Mouse (Mus musculus): ENCODE measurements around the gene Olfr458. TPM values are rescaled to one million over a fixed set of nuclear protein-coding genes. Genes with fewer than 3 reads are reported as not detected.

Gene Olfr458
- not detected in 2 replicates for polyA plus RNA-seq (2015; fragmentation: Nextera tagmentation; extraction: Ambion mirVana)

DNA sequence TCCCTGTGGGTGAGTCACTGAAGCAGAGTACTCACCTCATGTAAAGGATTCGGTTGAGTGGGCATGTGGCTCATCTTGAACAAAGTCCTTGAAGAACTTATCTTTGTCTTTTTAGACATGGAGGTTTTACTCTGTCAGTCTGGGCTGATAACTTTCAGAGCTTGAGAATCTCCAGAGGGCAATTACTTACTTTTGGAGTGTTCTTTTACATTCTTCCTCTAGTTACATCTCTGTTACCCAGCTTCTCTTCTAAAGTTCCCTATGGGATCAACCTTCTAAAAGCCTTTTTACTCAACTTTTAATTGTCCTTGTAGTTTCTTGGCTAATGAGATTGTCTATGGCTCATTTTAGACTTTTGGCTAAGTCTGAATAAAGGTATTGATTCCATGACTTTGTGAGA is at the start of gene Olfr458:
Olfr458 (minus strand) TSS at position 101 of the 400 bp plus-strand sequence.

DNA sequence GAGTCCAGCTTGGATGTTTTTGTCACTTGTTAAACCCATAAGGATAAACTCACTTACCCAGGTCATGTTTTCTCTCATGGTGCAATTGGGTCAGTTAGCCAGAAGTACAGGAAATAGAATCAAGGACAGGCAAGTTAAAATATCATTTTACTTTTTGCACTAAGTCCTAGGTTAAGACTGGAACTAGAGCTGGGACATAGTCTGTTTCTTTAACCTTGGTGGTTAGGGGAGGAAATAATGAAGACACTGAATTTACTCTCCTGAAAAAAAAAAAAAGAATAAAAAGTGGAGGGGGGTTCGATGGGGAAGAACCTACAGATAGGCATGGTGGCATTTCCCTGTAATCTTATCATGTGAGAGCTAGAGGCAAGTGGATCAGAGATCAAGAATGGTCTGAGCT is 22.1 kb upstream of the Olfr458 start, which contains the start of gene Olfr456:
Olfr456 (minus strand) TSS at position 101 of the 400 bp plus-strand sequence.

DNA sequence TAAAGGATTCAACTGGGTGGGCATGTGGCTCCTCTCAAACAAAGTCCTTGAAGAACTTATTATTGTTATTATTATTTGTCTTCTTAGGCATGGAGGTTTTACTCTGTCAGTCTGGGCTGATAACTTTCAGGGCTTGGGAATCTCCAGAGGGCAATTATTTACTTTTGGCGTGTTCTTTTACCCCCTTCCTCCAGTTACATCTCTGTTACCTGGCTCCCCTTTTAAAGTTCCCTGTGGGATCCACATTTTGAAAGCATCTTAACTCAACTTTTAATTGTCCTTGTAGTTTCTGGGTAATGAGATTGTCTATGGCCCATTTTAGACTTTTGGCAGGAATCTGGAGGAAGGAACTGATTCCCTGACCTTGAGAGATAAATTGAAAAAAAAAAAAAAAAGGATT is 11.2 kb upstream of the Olfr458 start, which contains the start of gene Olfr457:
Olfr457 (minus strand) TSS at position 101 of the 400 bp plus-strand sequence.

DNA sequence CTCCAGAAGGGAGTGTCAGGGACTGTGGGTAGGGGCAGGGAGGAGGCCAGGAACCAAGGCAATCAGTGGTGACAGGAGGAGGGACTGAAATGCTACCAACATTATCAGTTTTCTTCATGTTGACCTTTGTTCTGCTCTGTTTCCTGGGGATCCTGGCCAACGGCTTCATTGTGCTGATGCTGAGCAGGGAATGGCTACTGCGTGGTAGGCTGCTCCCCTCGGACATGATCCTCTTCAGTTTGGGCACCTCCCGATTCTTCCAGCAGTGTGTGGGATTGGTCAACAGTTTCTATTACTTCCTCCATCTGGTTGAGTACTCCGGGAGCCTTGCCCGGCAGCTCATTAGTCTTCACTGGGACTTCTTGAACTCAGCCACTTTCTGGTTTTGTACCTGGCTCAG is 30.6 kb downstream of the Olfr458 start, which contains the start of gene Tas2r126:
Tas2r126 (plus strand) TSS at position 90 of the 400 bp plus-strand sequence.

Other genes with a start within 250 kb of the Olfr458 start
- gene Tas2r144, start 249.9 kb downstream of the Olfr458 start, polyA plus RNA-seq (2015; fragmentation: Nextera tagmentation; extraction: Ambion mirVana), result not detected in 2 replicates
- 21.2 and 23.7 TPM in 2 replicates for gene Gstk1, start 219.3 kb downstream of the Olfr458 start, polyA plus RNA-seq (2015; fragmentation: Nextera tagmentation; extraction: Ambion mirVana)
- gene Tmem139, start 203.2 kb downstream of the Olfr458 start, polyA plus RNA-seq (2015; fragmentation: Nextera tagmentation; extraction: Ambion mirVana), result not detected in 2 replicates
- 13.0 and 13.9 TPM in 2 replicates for gene Casp2, start 200.2 kb downstream of the Olfr458 start, polyA plus RNA-seq (2015; fragmentation: Nextera tagmentation; extraction: Ambion mirVana)
- 0.31 and 0.71 TPM in 2 replicates for gene Clcn1, start 178.5 kb downstream of the Olfr458 start, polyA plus RNA-seq (2015; fragmentation: Nextera tagmentation; extraction: Ambion mirVana)
- 6.6 and 7.7 TPM in 2 replicates for gene Fam131b, start 140.6 kb downstream of the Olfr458 start, polyA plus RNA-seq (2015; fragmentation: Nextera tagmentation; extraction: Ambion mirVana)
- 60.1 and 68.6 TPM in 2 replicates for gene Zyx, start 115.6 kb downstream of the Olfr458 start, polyA plus RNA-seq (2015; fragmentation: Nextera tagmentation; extraction: Ambion mirVana)
- gene Epha1, start 91.9 kb downstream of the Olfr458 start, polyA plus RNA-seq (2015; fragmentation: Nextera tagmentation; extraction: Ambion mirVana), result 0.40 and 0.52 TPM in 2 replicates
- gene Tas2r143, start 65.0 kb downstream of the Olfr458 start, polyA plus RNA-seq (2015; fragmentation: Nextera tagmentation; extraction: Ambion mirVana), result not detected in 2 replicates
- not detected in 2 replicates for gene Tas2r135, start 59.8 kb downstream of the Olfr458 start, polyA plus RNA-seq (2015; fragmentation: Nextera tagmentation; extraction: Ambion mirVana)
- not detected in 2 replicates for gene Tas2r126, start 30.7 kb downstream of the Olfr458 start, polyA plus RNA-seq (2015; fragmentation: Nextera tagmentation; extraction: Ambion mirVana)
- not detected in 2 replicates for gene Olfr457, start 11.1 kb upstream of the Olfr458 start, polyA plus RNA-seq (2015; fragmentation: Nextera tagmentation; extraction: Ambion mirVana)
- gene Olfr456, start 22.0 kb upstream of the Olfr458 start, polyA plus RNA-seq (2015; fragmentation: Nextera tagmentation; extraction: Ambion mirVana), result not detected in 2 replicates
- gene Olfr455, start 82.4 kb upstream of the Olfr458 start, polyA plus RNA-seq (2015; fragmentation: Nextera tagmentation; extraction: Ambion mirVana), result not detected in 2 replicates
- gene Tcaf3, start 132.5 kb upstream of the Olfr458 start, polyA plus RNA-seq (2015; fragmentation: Nextera tagmentation; extraction: Ambion mirVana), result not detected in 2 replicates
- 2.6 TPM in 2 replicates for gene Tcaf2, start 180.1 kb upstream of the Olfr458 start, polyA plus RNA-seq (2015; fragmentation: Nextera tagmentation; extraction: Ambion mirVana)
- 161 and 171 TPM in 2 replicates for gene Tcaf1, start 244.9 kb upstream of the Olfr458 start, polyA plus RNA-seq (2015; fragmentation: Nextera tagmentation; extraction: Ambion mirVana)

Measured in neural tube, postnatal 0 days (tissue).